Mouse (Mus musculus) stomach, postnatal 0 days (tissue): ENCODE measurements around the gene Prdm16.

ENCODE experiments used
- CTCF ChIP-seq: IDR thresholded peaks from 2 replicates; pipeline ENCODE4 v1.5.1; 2016; ENCODE audit warnings: antibody characterized with exemption, low read depth, mild to moderate bottlenecking, moderate library complexity
- EP300 ChIP-seq: optimal IDR thresholded peaks from 2 replicates; pipeline ENCODE3; 2016; ENCODE audit warnings: antibody characterized with exemption

GRCm38 (mm10) chr4:154267511-154267910 lies 369.2 kb downstream of the Prdm16 start:
- TF ChIP-seq CTCF: no peak
- no peak for TF ChIP-seq EP300
